Mouse (Mus musculus) stomach, embryonic 16.5 days (tissue): ENCODE results near the gene Lta. TPM values are rescaled to one million over a fixed set of nuclear protein-coding genes. Genes with fewer than 3 reads are reported as not detected.

Source experiments
- ATAC-seq: fragments of 200-750 bp; cut with Nextera tagmentation; 2 replicates; pipeline ENCODE4 v1.8.0; 2017; ENCODE audit warnings: moderate number of reproducible peaks, moderate TSS enrichment; ENCODE audit not compliant: insufficient read depth, low FRiP score
- H3K27ac ChIP-seq: fragments of 300-500 bp; sonication (generic); 2 replicates; pipeline ENCODE4 v1.5.1; 2014; ENCODE audit warnings: low read length
- H3K27me3 ChIP-seq: fragments of 300-500 bp; sonication (generic); 2 replicates; pipeline ENCODE4 v1.6.1; 2014; ENCODE audit warnings: low read length, control low read depth, mixed read lengths; ENCODE audit not compliant: control insufficient read depth, insufficient read depth
- H3K36me3 ChIP-seq: fragments of 300-500 bp; sonication (generic); 2 replicates; pipeline ENCODE4 v1.6.1; 2014; ENCODE audit warnings: low read length; ENCODE audit not compliant: control insufficient read depth, insufficient read depth
- H3K4me1 ChIP-seq: fragments of 300-500 bp; sonication (generic); 2 replicates; pipeline ENCODE4 v1.6.1; 2014; ENCODE audit warnings: low read length, control low read depth, mixed read lengths; ENCODE audit not compliant: control insufficient read depth, insufficient read depth
- H3K4me2 ChIP-seq: fragments of 300-500 bp; sonication (generic); 2 replicates; pipeline ENCODE4 v1.6.1; 2014; ENCODE audit warnings: low read depth, low read length, mixed read lengths
- H3K4me3 ChIP-seq: fragments of 300-500 bp; sonication (generic); replicated peaks from 2 replicates; pipeline ENCODE4 v1.5.1; 2014; ENCODE audit warnings: mild to moderate bottlenecking, low read length
- H3K9ac ChIP-seq: fragments of 300-500 bp; sonication (generic); 2 replicates; pipeline ENCODE4 v1.6.1; 2014; ENCODE audit warnings: low read length
- H3K9me3 ChIP-seq: fragments of 300-500 bp; sonication (generic); replicated peaks from 2 replicates; pipeline ENCODE4 v1.6.1; 2016; ENCODE audit warnings: low read length, control low read depth; ENCODE audit not compliant: control insufficient read depth
- WGBS: fragments of 180-500 bp; shearing (Covaris S2); extraction: QIAGEN DNeasy Blood & Tissue Kit; methylation state at CpG from one replicate; pipeline ENCODE4 v1.1.7; 2014; 5-methylcytosine and 5-hydroxymethylcytosine counted together
- polyA plus RNA-seq: library from polyadenylated mRNA; unstranded; fragments of >200 nt; fragmentation: Nextera tagmentation; extraction: Ambion mirVana; gene quantifications from 2 replicates; pipeline ENCODE4 v1.2.1, GENCODE M21; 2015

Lta gene
- polyA plus RNA-seq, 1 experiment from 2014 or later, result 0.46 TPM

DNA sequence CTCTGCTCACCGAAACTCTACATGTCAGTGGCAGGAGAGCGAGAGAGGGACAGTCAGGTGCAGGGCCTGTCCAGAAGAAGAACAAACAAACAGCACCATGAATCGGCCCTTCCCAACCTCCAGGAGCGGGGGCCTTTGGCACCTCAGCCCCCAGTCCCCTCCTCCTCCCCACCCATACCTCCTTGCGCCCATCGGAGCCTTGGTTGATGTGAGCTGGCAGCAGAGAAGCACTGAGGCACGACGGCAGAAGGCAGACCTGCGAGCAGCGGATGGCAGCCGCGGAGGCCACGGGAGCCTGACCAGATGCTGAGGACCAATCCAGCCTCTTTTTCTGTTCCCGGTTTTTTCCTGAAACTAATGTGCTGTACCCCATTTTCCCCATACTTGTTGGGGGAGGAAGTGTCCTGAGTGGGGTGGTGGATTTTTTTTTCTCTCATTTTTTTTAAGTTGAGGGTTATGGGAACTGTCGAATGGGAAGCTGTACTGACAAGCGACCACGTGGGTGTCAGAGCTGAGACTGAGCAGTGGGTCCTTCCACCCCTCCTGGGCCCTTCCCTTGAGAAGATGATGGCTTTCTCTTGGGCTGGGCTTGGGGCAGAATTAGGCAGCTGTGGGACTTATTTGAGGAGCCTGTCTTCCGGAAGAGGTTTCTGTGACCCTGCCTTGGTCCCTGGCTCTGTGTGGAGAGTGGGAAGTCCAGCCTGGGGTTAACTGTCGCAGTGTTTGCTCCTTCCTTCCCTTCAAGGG lies 44.5 kb upstream of the Lta start:
- H3K36me3 ChIP-seq, result peaks cover 43% of the 10 kb centered on the region
- no peaks in the 10 kb centered on the region for H3K9me3 ChIP-seq
- peaks cover 12% of the 10 kb centered on the region for H3K4me1 ChIP-seq
- no peak overlapping the region for H3K4me2 ChIP-seq
- no peaks in the 10 kb centered on the region for H3K27me3 ChIP-seq
- 83% methylated on average over 19 of the region's 19 CpGs for WGBS
- no peak overlapping the region for H3K4me3 ChIP-seq
- no peak overlapping the region for H3K9ac ChIP-seq
- no peak overlapping the region for H3K27ac ChIP-seq
- no peak for ATAC-seq

DNA sequence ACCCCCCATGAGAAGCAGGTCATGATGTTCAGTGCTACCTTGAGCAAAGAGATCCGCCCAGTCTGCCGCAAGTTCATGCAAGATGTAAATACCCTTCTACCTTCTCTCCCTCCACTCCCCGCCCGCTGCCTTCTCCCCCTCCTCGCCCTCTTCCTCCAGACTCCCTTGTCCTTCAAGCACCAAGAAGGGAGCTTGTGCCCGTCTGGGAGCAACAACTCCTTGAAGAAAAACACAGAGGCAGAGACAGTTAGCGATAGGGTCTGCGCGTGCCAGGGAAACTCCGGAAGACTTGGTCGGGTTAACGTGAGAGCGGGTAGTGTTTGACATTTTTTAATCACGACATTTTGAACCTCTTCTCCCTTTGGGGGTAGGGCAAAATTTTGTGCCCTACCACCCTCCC lies 43.8 kb upstream of the Lta start:
- H3K36me3 ChIP-seq, result peaks cover 43% of the 10 kb centered on the region
- H3K4me2 ChIP-seq, result no peak overlapping the region
- no peaks in the 10 kb centered on the region for H3K27me3 ChIP-seq
- peaks cover 18% of the 10 kb centered on the region for H3K4me1 ChIP-seq
- no peaks in the 10 kb centered on the region for H3K9me3 ChIP-seq
- H3K4me3 ChIP-seq, result no peak overlapping the region
- ATAC-seq, result no peak
- H3K27ac ChIP-seq, result no peak overlapping the region
- WGBS, result 79% methylated on average over 14 of the region's 14 CpGs
- no peak overlapping the region for H3K9ac ChIP-seq

DNA sequence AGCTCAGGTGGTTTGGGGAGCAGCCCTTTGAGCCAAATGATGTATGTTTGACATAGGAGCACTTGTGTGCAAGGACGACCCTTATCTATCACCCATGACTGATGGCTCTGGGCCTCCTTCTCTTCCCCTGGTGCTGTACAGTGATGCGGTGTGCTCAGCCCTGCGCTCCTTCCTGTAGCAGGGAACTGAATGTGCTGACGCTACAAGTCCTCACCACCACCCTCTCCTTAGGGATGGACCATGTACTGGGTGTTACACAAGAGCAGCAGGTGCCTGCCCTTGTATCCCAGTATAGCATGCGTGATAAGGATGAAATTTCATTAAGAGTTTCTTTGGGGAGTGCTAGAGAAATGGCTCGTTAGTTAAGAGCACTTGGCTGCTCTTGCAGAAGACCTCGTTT lies 42.0 kb upstream of the Lta start:
- 77% methylated on average over 7 of the region's 7 CpGs for WGBS
- Histone ChIP-seq H3K27me3 (no peaks in the 10 kb centered on the region), H3K9me3 (no peaks in the 10 kb centered on the region), H3K9ac (no peak overlapping the region), H3K4me2 (no peak overlapping the region), H3K27ac (no peak overlapping the region), H3K36me3 (peaks cover 41% of the 10 kb centered on the region), H3K4me1 (peaks cover 26% of the 10 kb centered on the region), H3K4me3 (no peak overlapping the region)
- no peak for ATAC-seq

DNA sequence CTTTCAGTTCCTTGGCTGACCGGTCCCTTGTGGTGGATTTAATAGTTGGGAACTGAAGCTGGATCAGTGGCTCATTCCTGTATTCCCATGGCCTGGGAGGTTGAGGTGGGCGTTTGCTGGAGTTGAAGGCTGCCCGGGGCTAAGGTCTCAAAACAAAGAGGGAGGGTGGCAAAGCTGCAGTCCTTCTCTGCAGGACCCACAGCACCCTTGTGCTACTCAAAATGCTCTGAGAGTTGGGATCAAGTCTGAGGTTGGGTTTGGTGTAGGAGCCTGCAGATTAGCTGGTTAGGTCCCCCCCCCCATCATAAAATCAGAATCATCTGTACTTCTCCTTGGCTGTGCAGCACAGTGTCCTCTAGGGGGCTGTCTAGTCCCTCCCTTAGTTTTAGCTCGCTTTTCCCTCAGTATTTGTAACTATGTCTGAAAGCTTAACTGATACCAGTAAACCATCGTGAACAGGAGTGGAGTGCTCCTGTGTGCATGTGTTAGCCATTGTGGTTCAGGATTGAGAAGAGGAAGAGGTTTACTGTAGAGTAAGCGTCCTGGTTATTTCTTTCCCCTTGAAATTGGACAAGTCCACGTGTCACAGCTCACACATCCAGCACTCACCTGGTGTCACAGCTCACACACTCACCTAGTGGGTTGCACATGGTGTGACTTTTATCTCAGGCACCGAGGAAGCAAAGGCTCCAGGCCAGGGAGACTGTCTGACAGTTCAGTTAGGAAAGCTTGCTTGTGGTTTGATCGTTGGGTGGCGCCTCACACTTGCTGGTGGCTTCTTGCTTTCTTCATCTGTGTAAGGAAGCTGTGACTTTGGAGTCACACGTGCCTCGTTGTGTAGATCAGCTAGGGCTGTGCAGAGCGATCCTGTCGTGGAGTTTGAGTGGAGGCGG lies 40.8 kb upstream of the Lta start:
- peak overlapping the region; percentile 38 for H3K9ac ChIP-seq
- H3K4me2 ChIP-seq, result no peak overlapping the region
- no peaks in the 10 kb centered on the region for H3K27me3 ChIP-seq
- no peak overlapping the region for H3K4me3 ChIP-seq
- no peak overlapping the region for H3K27ac ChIP-seq
- ATAC-seq, result no peak
- H3K36me3 ChIP-seq, result peaks cover 34% of the 10 kb centered on the region
- peaks cover 27% of the 10 kb centered on the region for H3K4me1 ChIP-seq
- no peaks in the 10 kb centered on the region for H3K9me3 ChIP-seq
- 77% methylated on average over 15 of the region's 15 CpGs for WGBS

DNA sequence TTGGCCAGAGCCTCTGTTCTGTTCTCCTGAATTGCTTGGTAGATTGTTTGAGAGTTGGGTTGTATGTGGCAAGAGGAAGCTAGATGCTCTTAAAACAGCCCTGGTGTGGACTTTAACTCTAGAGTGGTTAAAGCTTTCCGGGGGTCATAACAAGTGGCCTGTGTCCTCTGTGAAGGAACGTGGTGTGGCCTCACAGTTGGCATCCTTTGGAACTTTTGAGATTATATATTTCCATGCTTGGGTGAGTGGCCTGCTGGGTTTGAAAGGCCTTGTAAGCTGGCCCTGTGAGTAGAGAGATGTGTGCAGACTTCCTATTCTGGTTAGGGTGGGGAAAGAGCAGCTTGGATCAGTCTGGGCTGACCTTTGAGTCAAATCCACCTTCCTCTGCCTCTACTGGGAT lies 39.8 kb upstream of the Lta start:
- peak overlapping the region; percentile 76 for H3K4me2 ChIP-seq
- ATAC-seq, result no peak

DNA sequence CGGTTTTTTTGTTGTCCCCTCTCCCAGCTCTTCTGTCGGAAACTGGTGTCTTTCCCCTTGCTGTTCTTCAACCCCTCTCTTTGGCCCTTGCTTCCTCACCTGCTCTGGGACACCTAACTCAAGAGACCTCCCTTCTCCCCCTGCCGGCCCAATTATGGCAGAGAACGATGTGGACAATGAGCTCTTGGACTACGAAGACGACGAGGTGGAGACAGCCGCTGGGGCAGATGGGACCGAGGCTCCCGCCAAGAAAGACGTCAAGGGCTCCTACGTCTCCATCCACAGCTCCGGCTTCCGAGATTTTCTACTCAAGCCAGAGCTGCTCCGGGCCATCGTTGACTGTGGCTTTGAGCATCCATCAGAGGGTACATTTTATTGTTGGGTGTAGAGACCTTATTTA lies 37.9 kb upstream of the Lta start:
- no peak for ATAC-seq
- peak overlapping the region; percentile 76 for H3K4me2 ChIP-seq
- peak overlapping the region; percentile 99 for H3K27ac ChIP-seq
- peaks cover 28% of the 10 kb centered on the region for H3K36me3 ChIP-seq
- H3K27me3 ChIP-seq, result no peaks in the 10 kb centered on the region
- H3K9ac ChIP-seq, result peak overlapping the region; percentile 95
- no peaks in the 10 kb centered on the region for H3K9me3 ChIP-seq
- H3K4me1 ChIP-seq, result peaks cover 36% of the 10 kb centered on the region
- H3K4me3 ChIP-seq, result peak overlapping the region; percentile 77
- WGBS, result 2% methylated on average over 16 of the region's 16 CpGs

More for the DNA sequence above, 39.8 kb upstream of the Lta start:
- no peak overlapping the region for H3K4me3 ChIP-seq
- H3K27ac ChIP-seq, result no peak overlapping the region
- WGBS, result 61% methylated on average over 2 of the region's 2 CpGs
- H3K9ac ChIP-seq, result 0 out of 2 replicates have a peak overlapping the region, but pooled peaks have one; percentile 4
- H3K9me3 ChIP-seq, result no peaks in the 10 kb centered on the region
- H3K27me3 ChIP-seq, result no peaks in the 10 kb centered on the region
- H3K36me3 ChIP-seq, result peaks cover 28% of the 10 kb centered on the region
- peaks cover 36% of the 10 kb centered on the region for H3K4me1 ChIP-seq

DNA sequence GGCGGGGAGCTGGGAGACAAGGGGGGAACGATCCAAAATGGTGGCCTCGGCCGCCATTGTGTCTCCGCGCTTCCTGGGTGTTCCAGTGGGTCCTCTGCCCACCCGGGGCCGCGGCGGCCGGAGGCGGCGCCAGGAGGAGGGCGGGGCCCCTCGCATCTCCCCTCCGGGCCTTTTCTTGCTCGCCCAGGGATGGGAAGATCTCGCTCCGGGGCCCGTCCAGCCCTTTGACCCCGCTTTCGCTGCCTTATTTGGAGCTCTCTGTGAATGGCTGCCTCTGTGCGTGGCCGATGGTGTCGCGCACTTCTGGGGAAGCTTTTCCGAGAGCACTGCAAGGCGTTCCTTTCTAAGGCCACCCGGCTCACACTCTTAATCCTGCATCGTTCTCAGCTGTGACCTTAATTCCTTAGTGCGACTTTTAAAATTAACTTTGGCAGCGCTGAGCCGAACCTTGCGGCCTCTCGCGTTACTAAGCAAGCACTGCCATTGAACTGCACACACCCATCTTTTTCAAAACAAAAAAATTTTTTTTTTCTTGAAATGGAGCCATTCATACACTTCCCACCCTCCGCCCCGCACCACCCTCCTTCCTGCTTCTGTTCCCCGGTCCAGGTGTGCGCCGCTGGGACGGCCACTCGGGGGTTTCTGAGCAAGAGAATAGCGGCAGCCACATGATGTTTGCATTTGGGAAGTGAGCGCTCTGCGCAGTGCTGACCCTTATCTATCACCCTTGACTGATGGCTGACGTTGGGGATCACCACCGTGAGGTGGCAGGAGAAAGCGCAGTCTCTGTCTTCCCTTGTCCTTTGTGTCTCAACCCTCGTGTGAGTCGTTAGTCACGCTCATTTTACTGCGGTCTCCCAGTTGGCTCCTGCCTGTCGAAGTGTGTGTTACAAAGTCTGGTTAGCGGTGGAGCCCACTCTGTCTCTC lies 37.1 kb upstream of the Lta start:
- H3K9ac ChIP-seq, result peak overlapping the region; percentile 95
- no peaks in the 10 kb centered on the region for H3K27me3 ChIP-seq
- H3K27ac ChIP-seq, result peak overlapping the region; percentile 99
- H3K9me3 ChIP-seq, result no peaks in the 10 kb centered on the region
- peak overlapping the region; percentile 77 for H3K4me3 ChIP-seq
- peak overlapping the region; percentile 76 for H3K4me2 ChIP-seq
- peaks cover 36% of the 10 kb centered on the region for H3K4me1 ChIP-seq
- under 1% methylated on average over 54 of the region's 55 CpGs for WGBS
- peak; percentile 54 for ATAC-seq
- H3K36me3 ChIP-seq, result peaks cover 20% of the 10 kb centered on the region

DNA sequence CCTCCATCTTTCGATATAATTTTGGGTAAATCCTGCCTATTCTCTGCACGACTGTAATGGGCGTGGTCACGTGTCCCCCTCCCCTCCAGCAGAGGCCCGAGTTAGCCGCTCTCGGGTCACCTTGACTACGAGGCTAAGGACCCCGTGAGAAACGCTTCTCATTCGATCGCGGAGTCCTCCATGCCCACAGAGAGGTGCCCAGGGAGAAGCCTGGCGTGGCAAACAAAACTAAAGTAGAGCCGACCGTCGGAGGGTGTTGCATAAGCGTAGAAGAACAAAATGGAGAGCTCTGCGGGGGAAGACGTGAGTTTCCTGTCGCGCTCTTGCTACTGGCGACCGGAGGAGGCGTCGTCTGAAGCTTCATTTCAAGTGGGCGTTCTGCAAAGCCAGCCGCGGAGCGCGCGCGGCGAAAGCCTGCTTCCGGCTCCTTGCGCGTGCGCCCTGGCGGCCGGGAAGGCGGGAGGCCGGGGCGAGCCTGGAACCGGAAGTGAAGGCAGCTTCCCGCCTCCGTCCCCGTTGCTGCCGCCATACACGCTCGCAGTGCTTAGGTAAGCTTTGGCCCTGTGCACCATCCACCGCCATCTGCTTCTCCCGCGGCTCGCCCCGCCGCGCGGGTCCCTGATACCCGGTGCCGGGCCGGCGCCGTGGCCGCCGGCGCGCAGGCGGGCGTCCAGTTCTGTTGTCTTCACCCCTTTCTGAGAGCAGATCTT lies 36.3 kb upstream of the Lta start, which contains the start of gene Ddx39b:
Gene Ddx39b (plus strand): TSS at position 442 of the 710 bp plus-strand sequence.
- Histone ChIP-seq H3K9me3 (no peaks in the 10 kb centered on the region), H3K36me3 (peaks cover 12% of the 10 kb centered on the region), H3K27ac (peak within 1 kb of the TSS; percentile 99), H3K27me3 (no peaks in the 10 kb centered on the region), H3K4me3 (peak within 1 kb of the TSS; percentile 77), H3K4me1 (peaks cover 38% of the 10 kb centered on the region), H3K9ac (peak within 1 kb of the TSS; percentile 95), H3K4me2 (peak within 1 kb of the TSS; percentile 76)
- peak; percentile 91 for ATAC-seq
- under 1% methylated on average over 68 of the region's 69 CpGs for WGBS
